Mouse (Mus musculus): ENCODE data around the gene Prr36. TPM values are rescaled to one million over a fixed set of nuclear protein-coding genes. Genes with fewer than 3 reads are reported as not detected.
A peak's percentile ranks its signal among the peaks of the same experiment; 100 is the strongest.
"Not testable (repeated sequence)": the region's sequence is repeated elsewhere in the genome, so short reads cannot be mapped to it uniquely, and the experiment has no call there.

The Prr36 gene
- total and polyA plus RNA-seq, 3 experiments = 0.16 to 0.60 (median 0.36) TPM

GRCm38 (mm10) chr8:4258678-4259077 lies 41.4 kb upstream of the Prr36 start:
- ATAC-seq (ENCODE audit: extremely low read depth, insufficient number of reproducible peaks, low FRiP score, poor library complexity, severe bottlenecking) = no peak

GRCm38 (mm10) chr8:4258233-4258632 lies 41.0 kb upstream of the Prr36 start:
- H3K36me3 ChIP-seq (replicated peaks) = peaks cover 86% of the 10 kb centered on the region
- peak overlapping the region; percentile 73 for H3K4me3 ChIP-seq (ENCODE audit: low read depth, low read length)
- H3K27me3 ChIP-seq (ENCODE audit: insufficient read depth, low read length) = no peaks in the 10 kb centered on the region
- DNase-seq (ENCODE audit: low spot score) (peak; percentile 53), ATAC-seq (ENCODE audit: extremely low read depth, insufficient number of reproducible peaks, low FRiP score, poor library complexity, severe bottlenecking) (peak; percentile 25; the same call in 1 of the 2 replicates)
- H3K9me3 ChIP-seq (replicated peaks) = no peaks in the 10 kb centered on the region
- TF ChIP-seq CTCF (IDR thresholded peaks at IDR 0.05; ENCODE audit: low read depth, low read length) (peak; percentile 90), POLR2AphosphoS5 (IDR thresholded peaks at IDR 0.05; ENCODE audit: insufficient replicate concordance, low read depth, low read length) (no peak), GATA1 (IDR thresholded peaks at IDR 0.05; ENCODE audit: borderline replicate concordance, low read length) (no peak), GATA2 (IDR thresholded peaks at IDR 0.05; ENCODE audit: borderline replicate concordance, low read depth, low read length) (no peak), TAL1 (conservative IDR thresholded peaks at IDR 0.05; ENCODE audit: low read depth, low read length) (no peak)
- H3K4me1 ChIP-seq (ENCODE audit: insufficient read depth, low read depth, low read length) = peaks cover 42% of the 10 kb centered on the region

More at GRCm38 (mm10) chr8:4258678-4259077, 41.4 kb upstream of the Prr36 start:
- peaks cover 39% of the 10 kb centered on the region for H3K4me1 ChIP-seq (ENCODE audit: insufficient read depth, low read depth, low read length)
- TF ChIP-seq TAL1 (conservative IDR thresholded peaks at IDR 0.05; ENCODE audit: low read depth, low read length) = no peak
- TF ChIP-seq GATA2 (IDR thresholded peaks at IDR 0.05; ENCODE audit: borderline replicate concordance, low read depth, low read length) = no peak
- no peak for TF ChIP-seq POLR2AphosphoS5 (IDR thresholded peaks at IDR 0.05; ENCODE audit: insufficient replicate concordance, low read depth, low read length)
- TF ChIP-seq CTCF (IDR thresholded peaks at IDR 0.05; ENCODE audit: low read depth, low read length) = no peak
- no peak for TF ChIP-seq GATA1 (IDR thresholded peaks at IDR 0.05; ENCODE audit: borderline replicate concordance, low read length)
- H3K4me3 ChIP-seq (ENCODE audit: low read depth, low read length) = peak overlapping the region; percentile 73
- peaks cover 90% of the 10 kb centered on the region for H3K36me3 ChIP-seq (replicated peaks)
- no peaks in the 10 kb centered on the region for H3K9me3 ChIP-seq (replicated peaks)
- no peaks in the 10 kb centered on the region for H3K27me3 ChIP-seq (ENCODE audit: insufficient read depth, low read length)
- DNase-seq (ENCODE audit: low spot score) = peak; percentile 27

- TF ChIP-seq GATA2 (IDR thresholded peaks at IDR 0.05; ENCODE audit: borderline replicate concordance, low read depth, low read length) (no peak), TAL1 (conservative IDR thresholded peaks at IDR 0.05; ENCODE audit: low read depth, low read length) (no peak), GATA1 (IDR thresholded peaks at IDR 0.05; ENCODE audit: borderline replicate concordance, low read length) (no peak), CTCF (IDR thresholded peaks at IDR 0.05; ENCODE audit: low read depth, low read length) (no peak), POLR2AphosphoS5 (IDR thresholded peaks at IDR 0.05; ENCODE audit: insufficient replicate concordance, low read depth, low read length) (no peak)
- Histone ChIP-seq H3K4me3 (ENCODE audit: low read depth, low read length) (no peak overlapping the region), H3K9me3 (replicated peaks) (no peaks in the 10 kb centered on the region), H3K27me3 (ENCODE audit: insufficient read depth, low read length) (no peaks in the 10 kb centered on the region), H3K36me3 (replicated peaks) (peaks cover 77% of the 10 kb centered on the region), H3K4me1 (ENCODE audit: insufficient read depth, low read depth, low read length) (peaks cover 46% of the 10 kb centered on the region)
- DNase-seq (ENCODE audit: low spot score) (no peak), ATAC-seq (ENCODE audit: extremely low read depth, insufficient number of reproducible peaks, low FRiP score, poor library complexity, severe bottlenecking) (no peak)
Measured at GRCm38 (mm10) chr8:4257350-4257749, 40.1 kb upstream of the Prr36 start.

GRCm38 (mm10) chr8:4256911-4257310 lies 39.7 kb upstream of the Prr36 start:
- no peak for ATAC-seq (ENCODE audit: extremely low read depth, insufficient number of reproducible peaks, low FRiP score, poor library complexity, severe bottlenecking)
- H3K4me1 ChIP-seq (ENCODE audit: insufficient read depth, low read depth, low read length) = peaks cover 51% of the 10 kb centered on the region
- no peaks in the 10 kb centered on the region for H3K9me3 ChIP-seq (replicated peaks)
- H3K27me3 ChIP-seq (ENCODE audit: insufficient read depth, low read length) = no peaks in the 10 kb centered on the region
- TF ChIP-seq POLR2AphosphoS5 (IDR thresholded peaks at IDR 0.05; ENCODE audit: insufficient replicate concordance, low read depth, low read length) (no peak), GATA1 (IDR thresholded peaks at IDR 0.05; ENCODE audit: borderline replicate concordance, low read length) (no peak), TAL1 (conservative IDR thresholded peaks at IDR 0.05; ENCODE audit: low read depth, low read length) (no peak), GATA2 (IDR thresholded peaks at IDR 0.05; ENCODE audit: borderline replicate concordance, low read depth, low read length) (no peak), CTCF (IDR thresholded peaks at IDR 0.05; ENCODE audit: low read depth, low read length) (no peak)
- peaks cover 73% of the 10 kb centered on the region for H3K36me3 ChIP-seq (replicated peaks)
- no peak for DNase-seq (ENCODE audit: low spot score)
- H3K4me3 ChIP-seq (ENCODE audit: low read depth, low read length) = no peak overlapping the region

GRCm38 (mm10) chr8:4255471-4255870 lies 38.2 kb upstream of the Prr36 start:
- DNase-seq (ENCODE audit: low spot score); H3K27me3 ChIP-seq (ENCODE audit: insufficient read depth, low read length); H3K9me3 ChIP-seq (replicated peaks); ATAC-seq (ENCODE audit: extremely low read depth, insufficient number of reproducible peaks, low FRiP score, poor library complexity, severe bottlenecking); H3K4me3 ChIP-seq (ENCODE audit: low read depth, low read length): not testable (repeated sequence)
- Histone ChIP-seq H3K4me1 (ENCODE audit: insufficient read depth, low read depth, low read length) (peaks cover 56% of the 10 kb centered on the region), H3K36me3 (replicated peaks) (peaks cover 67% of the 10 kb centered on the region)

GRCm38 (mm10) chr8:4254001-4254400 lies 36.7 kb upstream of the Prr36 start:
- Histone ChIP-seq H3K4me1 (ENCODE audit: insufficient read depth, low read depth, low read length) (peaks cover 42% of the 10 kb centered on the region), H3K9me3 (replicated peaks) (no peaks in the 10 kb centered on the region), H3K36me3 (replicated peaks) (peaks cover 68% of the 10 kb centered on the region), H3K4me3 (ENCODE audit: low read depth, low read length) (no peak overlapping the region; the same call in 1 of the 2 replicates), H3K27me3 (ENCODE audit: insufficient read depth, low read length) (no peaks in the 10 kb centered on the region)
- no peak for ATAC-seq (ENCODE audit: extremely low read depth, insufficient number of reproducible peaks, low FRiP score, poor library complexity, severe bottlenecking)
- TF ChIP-seq POLR2AphosphoS5 (IDR thresholded peaks at IDR 0.05; ENCODE audit: insufficient replicate concordance, low read depth, low read length) (no peak), CTCF (IDR thresholded peaks at IDR 0.05; ENCODE audit: low read depth, low read length) (no peak), TAL1 (conservative IDR thresholded peaks at IDR 0.05; ENCODE audit: low read depth, low read length) (no peak), GATA1 (IDR thresholded peaks at IDR 0.05; ENCODE audit: borderline replicate concordance, low read length) (no peak), GATA2 (IDR thresholded peaks at IDR 0.05; ENCODE audit: borderline replicate concordance, low read depth, low read length) (no peak)
- peak; percentile 25 for DNase-seq (ENCODE audit: low spot score)

Data from G1E (cell line).